Comparison of ENCODE assay signal across 25 mouse cellular contexts in genomic region chr12:59961139-59961538, GRCm38 (mm10).
DNase-seq lines count a peak whose midpoint lies in the region; ATAC-seq lines count a peak whose summit lies in the region.
"Had no signal": no experiment of that assay in that cellular context is flagged by ENCODE, and none has a peak within 500 bp of the region (broad histone marks: within the 10 kb centered on the region; RNA-seq: fewer than 3 reads in every experiment).

No protein-coding gene starts in this region.

- WGBS in kidney, embryonic 15.5 days = 47% methylated on average over 6 of the region's 6 CpGs
- 41% methylated on average over 6 of the region's 6 CpGs for WGBS in kidney, embryonic 16.5 days
- 55% methylated on average over 6 of the region's 6 CpGs for WGBS in limb, embryonic 10.5 days
- WGBS in limb, embryonic 12.5 days = 35% methylated on average over 6 of the region's 6 CpGs

- no peaks in the 10 kb centered on the region for H3K9me3 ChIP-seq in kidney, embryonic 15.5 days (replicated peaks)
- H3K9me3 ChIP-seq in kidney, embryonic 16.5 days (ENCODE audit: low read length) = no peaks in the 10 kb centered on the region
- H3K9me3 ChIP-seq in limb, embryonic 10.5 days (replicated peaks) = no peaks in the 10 kb centered on the region
- no peaks in the 10 kb centered on the region for H3K9me3 ChIP-seq in limb, embryonic 12.5 days
- H3K9me3 ChIP-seq: embryonic facial prominence, embryonic 13.5 days; embryonic facial prominence, embryonic 15.5 days; forebrain, embryonic 10.5 days; forebrain, embryonic 12.5 days had no signal

- 0 out of 2 replicates have a peak, but pooled peaks have one; percentile 46 for ATAC-seq in kidney, embryonic 15.5 days (replicated peaks; ENCODE audit: low FRiP score)
- ATAC-seq in kidney, embryonic 16.5 days (ENCODE audit: low FRiP score, low TSS enrichment) = no peak
- peak; percentile 63; the same call in 1 of the 2 replicates for ATAC-seq in limb, embryonic 12.5 days (ENCODE audit: insufficient number of reproducible peaks, insufficient read depth, low FRiP score, low TSS enrichment, low read depth)
- ATAC-seq: forebrain, embryonic 14.5 days; forebrain, embryonic 16.5 days; Patski had no signal

- no peaks in the 10 kb centered on the region for H3K27me3 ChIP-seq in kidney, embryonic 15.5 days
- no peaks in the 10 kb centered on the region for H3K27me3 ChIP-seq in kidney, embryonic 16.5 days (ENCODE audit: insufficient read depth, low read length)
- H3K27me3 ChIP-seq in limb, embryonic 10.5 days (ENCODE audit: low read depth, poor library complexity, severe bottlenecking) = no peaks in the 10 kb centered on the region
- no peaks in the 10 kb centered on the region for H3K27me3 ChIP-seq in limb, embryonic 12.5 days
- H3K27me3 ChIP-seq: embryonic facial prominence, embryonic 13.5 days; embryonic facial prominence, embryonic 15.5 days; forebrain, embryonic 12.5 days; Patski had no signal

- no peak overlapping the region for H3K27ac ChIP-seq in kidney, embryonic 15.5 days
- no peak overlapping the region for H3K27ac ChIP-seq in kidney, embryonic 16.5 days (ENCODE audit: low read length)
- no peak overlapping the region for H3K27ac ChIP-seq in limb, embryonic 10.5 days
- H3K27ac ChIP-seq in limb, embryonic 12.5 days = no peak overlapping the region
- H3K27ac ChIP-seq: embryonic facial prominence, embryonic 13.5 days; embryonic facial prominence, embryonic 15.5 days; forebrain, embryonic 10.5 days; forebrain, embryonic 12.5 days had no signal

- H3K4me3 ChIP-seq in kidney, embryonic 15.5 days (replicated peaks) = no peak overlapping the region
- H3K4me3 ChIP-seq in kidney, embryonic 16.5 days (ENCODE audit: low read length) = no peak overlapping the region
- no peak overlapping the region for H3K4me3 ChIP-seq in limb, embryonic 10.5 days
- no peak overlapping the region for H3K4me3 ChIP-seq in limb, embryonic 12.5 days (replicated peaks)
- H3K4me3 ChIP-seq: embryonic facial prominence, embryonic 13.5 days; embryonic facial prominence, embryonic 15.5 days; erythroblast, embryonic 14.5 days; forebrain, embryonic 10.5 days; forebrain, embryonic 12.5 days had no signal

- H3K4me2 ChIP-seq in kidney, embryonic 15.5 days = no peak overlapping the region
- no peak overlapping the region for H3K4me2 ChIP-seq in kidney, embryonic 16.5 days (replicated peaks; ENCODE audit: low read depth, low read length)
- no peak overlapping the region for H3K4me2 ChIP-seq in limb, embryonic 12.5 days
- H3K4me2 ChIP-seq: embryonic facial prominence, embryonic 13.5 days; embryonic facial prominence, embryonic 15.5 days; forebrain, embryonic 12.5 days had no signal

- no peaks in the 10 kb centered on the region for H3K4me1 ChIP-seq in kidney, embryonic 15.5 days
- H3K4me1 ChIP-seq in kidney, embryonic 16.5 days (ENCODE audit: insufficient read depth, low read length) = no peaks in the 10 kb centered on the region
- H3K4me1 ChIP-seq in limb, embryonic 10.5 days = peaks cover 6% of the 10 kb centered on the region; the same call in 1 of the 2 replicates
- no peaks in the 10 kb centered on the region; the same call in 1 of the 2 replicates for H3K4me1 ChIP-seq in limb, embryonic 12.5 days (replicated peaks)
- H3K4me1 ChIP-seq: embryonic facial prominence, embryonic 13.5 days; embryonic facial prominence, embryonic 15.5 days; forebrain, embryonic 10.5 days; forebrain, embryonic 12.5 days had no signal

- intact Hi-C loops in gastrocnemius, postnatal 36 days (cut with DNase I) = loop anchor here (5.0 kb wide), 1 partner anchor 344 kb away; no protein-coding TSS in a partner anchor

- DNase-seq in limb, embryonic 10.5 days (ENCODE audit: low spot score) = peak; percentile 31
- DNase-seq in ovary, postnatal 10 days (ENCODE audit: low spot score) = no peak
- no peak for DNase-seq in gastrocnemius, postnatal 36 days
- DNase-seq: adrenal gland, adult 2 months; adrenal gland, postnatal 10 days; adrenal gland, postnatal 25 days; B cell, adult 2 months; cerebellum, adult 11 months; cerebellum, adult 18-20 months; cerebellum, adult 8-10 months; cerebellum, adult 9-11 months; cerebellum, postnatal 14 days; cerebellum, postnatal 36 days; embryo, embryonic 11 days had no signal

- H3K36me3 ChIP-seq in kidney, embryonic 15.5 days = no peaks in the 10 kb centered on the region
- no peaks in the 10 kb centered on the region for H3K36me3 ChIP-seq in kidney, embryonic 16.5 days (ENCODE audit: insufficient read depth, low read length)
- no peaks in the 10 kb centered on the region for H3K36me3 ChIP-seq in limb, embryonic 10.5 days
- H3K36me3 ChIP-seq in limb, embryonic 12.5 days = no peaks in the 10 kb centered on the region
- H3K36me3 ChIP-seq: embryonic facial prominence, embryonic 13.5 days; embryonic facial prominence, embryonic 15.5 days; forebrain, embryonic 10.5 days; forebrain, embryonic 12.5 days had no signal

- H3K9ac ChIP-seq in kidney, embryonic 15.5 days = no peak overlapping the region
- H3K9ac ChIP-seq in kidney, embryonic 16.5 days (replicated peaks; ENCODE audit: low read length) = no peak overlapping the region
- H3K9ac ChIP-seq in limb, embryonic 12.5 days (replicated peaks) = no peak overlapping the region
- H3K9ac ChIP-seq: embryonic facial prominence, embryonic 13.5 days; embryonic facial prominence, embryonic 15.5 days; forebrain, embryonic 12.5 days had no signal
